Mouse (Mus musculus) brain, embryonic 14.5 days (tissue): ENCODE measurements at regions not wholly inside any gene's neighbourhood (a gene's known extent, or its start where the extent isn't known, plus 50 kb on each side); places are given as distances from the start of the nearest gene placed in this dataset.

ENCODE experiments used
- CTCF ChIP-seq: fragments of 200-500 bp; IDR thresholded peaks from 2 replicates; pipeline ENCODE4 v1.5.1; 2012; ENCODE audit warnings: inconsistent platforms, mild to moderate bottlenecking, moderate library complexity, borderline replicate concordance; ENCODE audit not compliant: insufficient read depth, insufficient read length; ENCODE audit errors: extremely low read depth
- POLR2A ChIP-seq: fragments of 200-500 bp; IDR thresholded peaks from 2 replicates; pipeline ENCODE4 v1.6.1; 2012; ENCODE audit warnings: mild to moderate bottlenecking, inconsistent platforms, borderline replicate concordance; ENCODE audit not compliant: poor library complexity, insufficient read depth, insufficient read length, severe bottlenecking; ENCODE audit errors: extremely low read depth

DNA sequence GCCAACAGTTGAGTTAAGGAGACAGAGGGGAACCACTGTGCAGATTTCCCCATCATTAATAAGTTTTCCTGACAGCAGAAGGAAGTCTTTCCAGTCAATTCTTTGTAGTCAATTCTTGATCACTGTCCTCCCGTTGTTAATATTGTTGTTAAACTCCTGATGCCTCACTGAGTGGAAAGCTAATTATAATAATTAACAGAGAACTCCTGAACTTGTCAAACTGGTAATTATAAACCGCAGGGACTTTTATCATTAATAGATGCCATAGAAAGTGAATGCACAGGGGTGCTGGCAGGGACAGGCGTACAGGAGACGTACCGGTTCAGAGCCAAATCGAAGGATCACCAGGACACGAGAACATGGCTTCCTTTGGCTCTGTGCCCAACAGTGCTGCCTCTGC lies 154.9 kb downstream of the Gm4791 start:
- no peak for TF ChIP-seq POLR2A
- TF ChIP-seq CTCF: no peak
